Mouse (Mus musculus) midbrain, embryonic 11.5 days (tissue): ENCODE results near the gene Dock1. TPM values are rescaled to one million over a fixed set of nuclear protein-coding genes. Genes with fewer than 3 reads are reported as not detected.

Experiments used
- ATAC-seq: fragments of 200-750 bp; cut with Nextera tagmentation; 2 replicates; pipeline ENCODE4 v1.8.0; 2017; ENCODE audit warnings: moderate TSS enrichment, moderate library complexity; ENCODE audit not compliant: low FRiP score
- DNase-seq: peaks from one replicate; pipeline ENCODE4 v3.0.0; 2015; ENCODE audit warnings: low spot score; ENCODE audit errors: missing footprints
- H3K27ac ChIP-seq: fragments of 300-500 bp; sonication (generic); 2 replicates; pipeline ENCODE4 v1.5.1; 2014; ENCODE audit warnings: low read depth, low read length
- H3K27me3 ChIP-seq: fragments of 300-500 bp; sonication (generic); 2 replicates; pipeline ENCODE4 v1.6.1; 2014; ENCODE audit warnings: mild to moderate bottlenecking, low read length, moderate library complexity, mixed read lengths; ENCODE audit not compliant: control insufficient read depth, insufficient read depth
- H3K36me3 ChIP-seq: fragments of 300-500 bp; sonication (generic); 2 replicates; pipeline ENCODE4 v1.6.1; 2014; ENCODE audit warnings: mild to moderate bottlenecking, low read length, moderate library complexity, mixed read lengths; ENCODE audit not compliant: control insufficient read depth, insufficient read depth
- H3K4me1 ChIP-seq: fragments of 300-500 bp; sonication (generic); 2 replicates; pipeline ENCODE4 v1.6.1; 2014; ENCODE audit warnings: low read length; ENCODE audit not compliant: control insufficient read depth, insufficient read depth
- H3K4me2 ChIP-seq: fragments of 300-500 bp; sonication (generic); 2 replicates; pipeline ENCODE4 v1.6.1; 2014; ENCODE audit warnings: mild to moderate bottlenecking, moderate library complexity
- H3K4me3 ChIP-seq: fragments of 300-500 bp; sonication (generic); 2 replicates; pipeline ENCODE4 v1.5.1; 2014; ENCODE audit warnings: low read depth, low read length
- H3K9ac ChIP-seq: fragments of 300-500 bp; sonication (generic); 2 replicates; pipeline ENCODE4 v1.6.1; 2014; ENCODE audit warnings: low read length
- H3K9me3 ChIP-seq: fragments of 300-500 bp; sonication (generic); 2 replicates; pipeline ENCODE4 v1.6.1; 2016; ENCODE audit warnings: low read length; ENCODE audit not compliant: control insufficient read depth
- WGBS: fragments of 180-500 bp; shearing (Covaris S2); extraction: QIAGEN DNeasy Blood & Tissue Kit; methylation state at CpG from one replicate; pipeline ENCODE4 v1.1.7; 2014; 5-methylcytosine and 5-hydroxymethylcytosine counted together
- polyA plus RNA-seq: library from polyadenylated mRNA; unstranded; fragments of >200 nt; fragmentation: Nextera tagmentation; extraction: Ambion mirVana; gene quantifications from 2 replicates; pipeline ENCODE4 v1.2.1, GENCODE M21; 2014

Gene Dock1
- polyA plus RNA-seq, 1 experiment from 2014 or later = 17.6 TPM

DNA sequence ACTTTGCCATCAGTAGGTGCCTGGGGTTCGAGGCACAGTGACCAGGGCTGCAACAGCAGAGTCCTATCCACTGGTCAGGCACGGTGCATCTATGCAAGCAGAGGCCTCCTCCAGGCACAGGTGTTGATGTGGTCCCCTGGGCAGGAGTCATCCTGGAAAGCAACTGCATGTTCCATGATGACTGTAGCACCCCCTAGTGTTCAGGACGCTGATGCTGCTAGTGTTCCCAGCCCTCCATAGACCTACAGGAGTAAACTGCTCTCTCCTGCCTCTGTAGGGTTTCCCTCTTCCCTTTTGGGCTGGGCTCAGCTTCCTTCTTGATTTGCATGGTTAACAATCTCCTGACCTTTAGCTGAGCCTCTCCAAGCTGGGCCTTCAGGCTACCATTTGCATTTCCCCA lies 494.7 kb downstream of the Dock1 start:
- no peak overlapping the region for H3K9ac ChIP-seq
- no peak overlapping the region for H3K27ac ChIP-seq
- WGBS = 38% methylated on average over 3 of the region's 3 CpGs
- DNase-seq (peak; percentile 84), ATAC-seq (0 out of 2 replicates have a peak, but pooled peaks have one; percentile 22)
- no peaks in the 10 kb centered on the region for H3K4me1 ChIP-seq
- no peaks in the 10 kb centered on the region for H3K27me3 ChIP-seq
- H3K9me3 ChIP-seq = no peaks in the 10 kb centered on the region
- no peaks in the 10 kb centered on the region for H3K36me3 ChIP-seq
- no peak overlapping the region for H3K4me3 ChIP-seq
- H3K4me2 ChIP-seq = no peak overlapping the region

DNA sequence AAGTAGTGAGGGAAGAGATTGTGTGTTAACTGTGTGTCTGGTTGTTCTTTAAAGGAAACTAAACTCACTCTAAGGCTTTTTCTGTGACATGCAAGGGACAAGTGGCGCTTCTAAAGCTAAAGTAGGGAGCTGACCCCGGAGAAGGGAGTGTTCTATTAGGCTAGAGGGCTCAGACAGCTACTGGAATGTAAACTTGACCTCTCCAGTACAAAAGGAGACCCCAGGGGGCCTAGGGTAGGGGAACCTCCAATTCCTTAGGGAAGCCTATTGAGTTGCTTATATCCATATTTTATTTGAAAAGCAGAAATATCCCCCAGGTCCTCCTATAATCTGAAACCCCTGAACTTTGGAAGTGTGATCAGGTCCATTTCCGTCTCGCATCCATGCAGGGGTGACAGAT lies 499.5 kb downstream of the Dock1 start:
- no peak overlapping the region for H3K27ac ChIP-seq
- no peak overlapping the region for H3K4me3 ChIP-seq
- DNase-seq (no peak), ATAC-seq (no peak)
- no peaks in the 10 kb centered on the region for H3K9me3 ChIP-seq
- 73% methylated on average over 4 of the region's 4 CpGs for WGBS
- no peaks in the 10 kb centered on the region for H3K36me3 ChIP-seq
- H3K27me3 ChIP-seq = no peaks in the 10 kb centered on the region
- no peaks in the 10 kb centered on the region for H3K4me1 ChIP-seq
- no peak overlapping the region for H3K9ac ChIP-seq
- H3K4me2 ChIP-seq = no peak overlapping the region

DNA sequence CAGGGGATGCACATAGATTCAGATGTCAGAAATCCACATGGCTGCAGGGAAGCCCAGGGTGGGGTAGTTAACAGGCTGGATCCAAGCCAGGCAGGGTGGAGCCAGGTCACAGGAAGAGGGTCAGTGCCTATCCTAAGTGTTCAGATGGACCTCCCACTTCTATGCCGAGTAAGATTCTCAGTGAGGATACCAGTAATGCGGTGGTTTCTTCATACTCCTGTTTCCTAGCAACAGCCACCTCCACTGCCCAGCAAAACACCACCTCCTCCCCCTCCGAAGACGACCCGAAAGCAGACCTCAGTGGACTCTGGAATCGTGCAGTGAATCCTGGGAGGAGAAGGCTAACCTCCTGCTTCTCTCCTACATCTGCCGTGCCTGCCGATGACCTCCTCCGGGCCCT lies 501.8 kb downstream of the Dock1 start:
- H3K27me3 ChIP-seq = no peaks in the 10 kb centered on the region
- no peaks in the 10 kb centered on the region for H3K36me3 ChIP-seq
- no peaks in the 10 kb centered on the region for H3K4me1 ChIP-seq
- H3K4me3 ChIP-seq = no peak overlapping the region
- no peak overlapping the region for H3K27ac ChIP-seq
- no peak overlapping the region for H3K4me2 ChIP-seq
- WGBS = 80% methylated on average over 9 of the region's 9 CpGs
- DNase-seq = no peak
- no peak overlapping the region for H3K9ac ChIP-seq
- no peak for ATAC-seq
- H3K9me3 ChIP-seq = no peaks in the 10 kb centered on the region

DNA sequence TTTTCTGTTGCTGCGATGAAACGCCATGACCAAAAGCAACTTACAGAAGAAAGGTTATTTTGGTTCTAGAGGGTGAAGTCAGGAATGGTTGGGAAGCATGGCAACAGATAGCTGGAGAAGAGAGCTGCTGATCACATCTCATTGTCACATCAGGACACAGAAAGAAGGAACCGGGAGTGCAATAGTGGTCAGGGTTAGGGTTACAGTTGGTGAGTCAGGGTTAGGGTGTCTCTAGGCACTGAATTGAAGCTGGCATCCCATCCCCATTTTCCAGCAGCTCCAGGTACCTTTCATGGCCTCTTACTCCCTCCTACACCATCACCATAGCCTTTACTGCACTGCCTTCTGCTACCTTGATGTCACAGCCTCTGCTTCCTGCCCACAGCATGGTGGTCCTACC lies 523.7 kb downstream of the Dock1 start:
- Histone ChIP-seq H3K4me1 (no peaks in the 10 kb centered on the region), H3K36me3 (no peaks in the 10 kb centered on the region), H3K9me3 (no peaks in the 10 kb centered on the region), H3K9ac (no peak overlapping the region), H3K4me2 (no peak overlapping the region), H3K27ac (no peak overlapping the region), H3K4me3 (no peak overlapping the region), H3K27me3 (no peaks in the 10 kb centered on the region)
- ATAC-seq = no peak
- DNase-seq = no peak
- WGBS = 94% methylated on average over 3 of the region's 3 CpGs

DNA sequence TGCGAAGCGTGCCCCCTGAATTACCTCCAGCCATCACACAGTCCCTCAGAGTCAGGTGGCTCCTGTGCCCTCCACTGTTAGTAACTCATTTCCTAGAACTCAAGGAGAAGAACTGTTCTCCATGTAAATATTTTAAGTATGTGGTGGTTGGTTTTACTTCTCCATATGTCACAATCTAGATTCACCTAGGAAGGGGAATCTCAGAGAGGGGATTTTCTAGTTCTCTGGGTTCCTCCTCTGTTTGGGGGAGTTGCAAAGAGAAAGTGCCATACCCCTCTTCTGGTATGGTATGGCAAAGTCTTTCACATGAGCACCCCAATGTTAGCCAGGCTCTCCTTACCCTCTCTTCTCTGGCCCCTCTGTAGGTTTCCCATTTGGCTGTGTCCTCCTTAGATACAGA lies 525.2 kb downstream of the Dock1 start:
- Histone ChIP-seq H3K4me2 (no peak overlapping the region), H3K9ac (no peak overlapping the region), H3K4me1 (no peaks in the 10 kb centered on the region), H3K27me3 (no peaks in the 10 kb centered on the region), H3K9me3 (no peaks in the 10 kb centered on the region), H3K27ac (no peak overlapping the region), H3K4me3 (no peak overlapping the region), H3K36me3 (no peaks in the 10 kb centered on the region)
- no peak for ATAC-seq
- 82% methylated on average over 2 of the region's 2 CpGs for WGBS
- no peak for DNase-seq

DNA sequence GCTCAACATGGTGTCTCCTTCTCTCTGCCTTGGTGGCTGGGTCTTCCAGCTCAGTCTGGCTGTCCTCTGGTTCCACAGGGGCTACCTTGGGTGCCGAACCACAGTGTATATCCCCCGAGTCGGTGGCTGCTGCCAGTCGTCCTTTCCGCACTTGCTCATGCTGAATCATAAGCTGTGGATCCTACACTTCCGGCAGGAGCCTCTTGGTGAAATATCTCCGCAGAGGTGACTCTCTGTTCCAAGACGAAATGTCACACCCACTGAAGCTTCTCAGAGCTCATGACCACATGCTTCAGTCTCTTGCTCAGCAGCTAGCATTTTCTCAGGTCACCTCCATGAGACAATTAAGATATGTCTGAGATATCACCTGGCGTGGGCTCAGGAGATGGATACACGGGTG lies 526.4 kb downstream of the Dock1 start:
- H3K27ac ChIP-seq = no peak overlapping the region
- H3K4me1 ChIP-seq = no peaks in the 10 kb centered on the region
- no peak for ATAC-seq
- H3K27me3 ChIP-seq = no peaks in the 10 kb centered on the region
- no peaks in the 10 kb centered on the region for H3K9me3 ChIP-seq
- H3K4me2 ChIP-seq = no peak overlapping the region
- WGBS = 91% methylated on average over 10 of the region's 10 CpGs
- no peak overlapping the region for H3K4me3 ChIP-seq
- H3K9ac ChIP-seq = no peak overlapping the region
- DNase-seq = no peak
- H3K36me3 ChIP-seq = no peaks in the 10 kb centered on the region

DNA sequence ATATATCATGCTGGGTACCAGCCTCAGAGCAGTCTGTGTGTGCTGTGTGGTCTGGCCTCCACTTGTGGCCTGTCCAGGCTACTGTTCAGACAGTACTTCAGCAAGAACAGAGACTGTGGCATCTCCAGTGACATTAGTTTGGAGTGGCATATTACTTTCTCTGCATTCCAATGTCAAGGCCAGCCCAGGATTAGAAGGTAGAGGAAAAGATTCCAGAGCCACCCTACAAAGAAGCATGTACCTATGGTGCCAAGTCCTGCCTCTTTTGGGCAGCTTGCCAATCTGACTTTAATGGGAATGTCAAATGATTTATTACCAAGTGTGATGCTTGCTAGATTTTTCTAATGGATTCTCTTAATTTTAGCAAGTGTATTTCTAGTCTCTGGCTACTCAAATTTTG lies 533.5 kb downstream of the Dock1 start:
- H3K9ac ChIP-seq = no peak overlapping the region
- no peaks in the 10 kb centered on the region for H3K36me3 ChIP-seq
- H3K4me1 ChIP-seq = no peaks in the 10 kb centered on the region
- ATAC-seq (no peak), DNase-seq (no peak)
- H3K27me3 ChIP-seq = no peaks in the 10 kb centered on the region
- H3K4me3 ChIP-seq = no peak overlapping the region
- no peak overlapping the region for H3K27ac ChIP-seq
- H3K4me2 ChIP-seq = no peak overlapping the region
- H3K9me3 ChIP-seq = no peaks in the 10 kb centered on the region

DNA sequence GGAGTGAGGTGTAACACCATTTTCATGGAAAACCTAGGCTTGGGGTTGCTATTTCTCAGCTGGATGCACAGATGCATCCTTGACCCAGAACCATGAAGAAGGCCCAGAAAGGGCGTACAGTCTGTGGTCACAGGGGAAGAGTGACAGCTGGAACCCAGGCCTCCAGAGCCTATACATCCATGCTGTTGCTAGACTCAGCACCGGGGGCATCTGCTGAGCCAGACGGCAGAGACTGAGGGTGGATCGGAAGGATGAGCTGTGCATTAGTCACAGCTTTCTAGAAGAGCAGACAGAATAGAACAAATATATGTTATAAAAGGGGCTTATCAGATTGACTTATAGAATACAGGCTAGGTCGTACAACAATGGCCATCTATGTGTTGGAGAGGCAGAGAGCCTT lies 534.7 kb downstream of the Dock1 start:
- Histone ChIP-seq H3K4me1 (no peaks in the 10 kb centered on the region), H3K9me3 (no peaks in the 10 kb centered on the region), H3K36me3 (no peaks in the 10 kb centered on the region), H3K27ac (no peak overlapping the region), H3K9ac (no peak overlapping the region), H3K4me2 (no peak overlapping the region), H3K4me3 (no peak overlapping the region), H3K27me3 (no peaks in the 10 kb centered on the region)
- no peak for DNase-seq
- WGBS = 82% methylated on average over 5 of the region's 5 CpGs
- ATAC-seq = no peak

DNA sequence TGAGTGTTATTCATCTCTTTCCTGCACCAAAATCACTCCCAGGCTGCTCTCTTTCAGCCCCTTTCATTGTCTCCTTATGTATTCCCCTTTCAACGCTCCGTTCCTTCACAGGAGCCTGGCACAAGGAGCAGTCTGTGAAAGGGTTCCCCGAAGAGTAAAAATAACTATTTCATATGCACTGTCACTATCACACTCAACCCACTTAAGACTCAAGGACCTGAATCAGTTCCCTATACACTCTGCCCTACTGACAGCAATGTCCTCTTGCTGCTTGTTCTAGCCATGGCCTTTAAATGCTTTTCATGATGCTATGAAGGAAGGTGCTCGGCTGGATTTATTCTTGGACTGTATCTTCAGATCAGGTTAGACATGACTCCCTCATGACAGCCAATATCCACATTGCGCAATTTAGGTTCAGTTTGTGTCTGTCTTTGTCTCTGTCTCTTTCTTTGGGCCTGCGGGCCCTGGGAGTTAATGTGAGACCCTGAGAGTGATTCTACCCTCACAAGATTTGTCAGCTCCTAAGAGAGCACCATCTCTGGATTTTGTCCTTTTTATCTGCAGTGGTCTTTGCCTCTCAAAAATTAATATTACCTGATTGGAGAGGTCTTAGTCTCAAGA lies 538.6 kb downstream of the Dock1 start:
- no peak overlapping the region for H3K4me2 ChIP-seq
- H3K4me1 ChIP-seq = no peaks in the 10 kb centered on the region
- no peaks in the 10 kb centered on the region for H3K9me3 ChIP-seq
- H3K27ac ChIP-seq = no peak overlapping the region
- H3K4me3 ChIP-seq = no peak overlapping the region
- no peaks in the 10 kb centered on the region for H3K27me3 ChIP-seq
- WGBS = 89% methylated on average over 6 of the region's 6 CpGs
- ATAC-seq (no peak), DNase-seq (no peak)
- H3K9ac ChIP-seq = no peak overlapping the region
- no peaks in the 10 kb centered on the region for H3K36me3 ChIP-seq

DNA sequence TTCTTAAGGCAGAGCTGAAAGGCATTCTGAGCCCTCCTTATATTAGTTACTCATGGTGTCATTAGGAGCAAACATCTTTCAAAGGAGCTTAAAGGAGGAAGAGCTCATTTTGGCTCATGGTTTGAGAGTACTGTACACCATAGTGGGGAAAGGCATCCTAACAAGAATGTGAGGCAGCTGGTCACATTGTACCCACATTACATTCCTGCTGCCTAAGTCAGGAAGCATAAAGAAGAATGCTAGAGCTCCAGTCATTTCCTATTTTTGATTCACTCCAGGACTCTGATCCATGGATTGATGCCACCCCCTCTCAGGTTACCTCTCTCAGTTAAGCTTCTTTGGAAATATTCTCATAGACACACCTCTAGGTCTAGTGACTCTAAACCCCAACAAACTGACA lies 539.8 kb downstream of the Dock1 start:
- ATAC-seq (no peak), DNase-seq (no peak)
- H3K9me3 ChIP-seq = no peaks in the 10 kb centered on the region
- H3K9ac ChIP-seq = no peak overlapping the region
- no peak overlapping the region for H3K4me2 ChIP-seq
- no peak overlapping the region for H3K4me3 ChIP-seq
- H3K4me1 ChIP-seq = no peaks in the 10 kb centered on the region
- H3K36me3 ChIP-seq = no peaks in the 10 kb centered on the region
- no peak overlapping the region for H3K27ac ChIP-seq
- H3K27me3 ChIP-seq = no peaks in the 10 kb centered on the region
